Mouse (Mus musculus): ENCODE results near the gene Snrpb2.

DNA sequence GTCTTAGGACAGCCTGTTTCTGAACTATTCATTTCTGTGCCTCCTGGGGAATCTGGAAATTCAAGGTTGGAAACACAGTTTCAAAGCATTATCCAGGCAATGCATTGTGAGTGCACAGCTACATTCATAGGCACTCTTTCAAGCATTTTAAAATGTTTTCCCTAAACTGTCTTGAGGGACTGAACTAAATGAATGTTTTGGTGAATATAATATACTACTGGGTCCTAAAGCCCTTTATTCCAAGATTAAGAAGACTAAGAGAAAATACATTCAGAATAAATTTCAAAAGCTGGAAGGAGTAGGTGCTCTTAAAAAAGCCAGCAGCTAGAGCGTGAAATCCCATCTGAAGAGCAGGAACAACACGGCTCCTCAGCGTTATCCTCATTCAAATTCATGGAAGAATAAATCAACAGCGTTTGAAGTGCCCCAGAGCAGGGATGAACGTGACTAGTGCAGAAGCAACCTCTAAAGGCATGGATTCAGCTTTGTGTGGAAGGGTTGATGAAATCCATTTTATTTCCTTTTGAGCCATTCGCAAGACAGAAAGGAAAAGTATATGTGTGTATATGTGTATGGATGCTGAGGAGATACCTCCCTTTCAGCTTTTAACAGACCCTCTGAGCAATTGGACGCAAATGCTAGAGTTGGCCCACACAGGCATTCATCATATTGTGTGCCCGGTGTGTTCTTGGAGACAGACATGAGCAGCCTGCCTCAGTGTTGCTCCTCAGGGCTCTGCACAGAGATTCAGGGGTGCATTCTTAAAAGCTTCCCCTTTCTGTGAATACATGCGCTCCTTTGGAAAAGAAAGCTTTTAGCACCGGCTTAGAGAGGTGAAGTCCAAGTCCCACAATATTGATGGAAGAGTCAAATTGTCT lies 30.2 kb upstream of the Snrpb2 start:
- TF ChIP-seq CTCF (IDR thresholded peaks at IDR 0.05; ENCODE audit: insufficient read depth, low read length) (no peak), POLR2A (IDR thresholded peaks at IDR 0.05; ENCODE audit: borderline replicate concordance, extremely low read depth, low read depth, low read length) (no peak)

Data from lung, adult 2 months (tissue).